Mouse (Mus musculus) olfactory bulb, adult 2 months (tissue): Measurements from ENCODE around the gene C2. TPM values are rescaled to one million over a fixed set of nuclear protein-coding genes. Genes with fewer than 3 reads are reported as not detected.

ENCODE experiments used
- H3K27ac ChIP-seq: fragments of 200-500 bp; 2 replicates; pipeline ENCODE4 v1.5.1; 2012; ENCODE audit warnings: low read depth, low read length; ENCODE audit not compliant: insufficient read depth
- H3K4me1 ChIP-seq: fragments of 200-500 bp; 2 replicates; pipeline ENCODE4 v1.6.1; 2012; ENCODE audit warnings: low read length; ENCODE audit not compliant: control insufficient read depth, insufficient read depth
- H3K4me3 ChIP-seq: fragments of 200-500 bp; 2 replicates; pipeline ENCODE4 v1.5.1; 2012; ENCODE audit warnings: mild to moderate bottlenecking, low read depth, low read length, moderate library complexity; ENCODE audit not compliant: insufficient read depth
- CTCF ChIP-seq: fragments of 200-500 bp; IDR thresholded peaks from 2 replicates; pipeline ENCODE4 v1.5.1; 2012; ENCODE audit warnings: low read depth, mild to moderate bottlenecking, low read length, moderate library complexity; ENCODE audit not compliant: insufficient read depth
- POLR2A ChIP-seq: fragments of 200-500 bp; IDR thresholded peaks from 2 replicates; pipeline ENCODE4 v1.6.1; 2012; ENCODE audit warnings: mild to moderate bottlenecking, low read depth, low read length, moderate library complexity; ENCODE audit not compliant: insufficient read depth
- WGBS: fragments of 180-500 bp; shearing (Covaris S2); methylation state at CpG from one replicate; pipeline ENCODE4 v1.1.7; 2018; 5-methylcytosine and 5-hydroxymethylcytosine counted together
- polyA plus RNA-seq: library from polyadenylated mRNA; stranded (reverse); fragments of >200 nt; gene quantifications from 2 replicates; pipeline ENCODE4 v1.2.4, GENCODE M21; 2012; ENCODE audit warnings: low replicate concordance; ENCODE audit not compliant: missing spikeins, insufficient read depth, insufficient read length

Gene C2
- polyA plus RNA-seq, 1 experiment, result not detected

- Histone ChIP-seq H3K4me1 (peaks cover 21% of the 10 kb centered on the region), H3K4me3 (peak overlapping the region; percentile 99), H3K27ac (peak overlapping the region; percentile 31; the same call in 1 of the 2 replicates)
- 1% methylated on average over 42 of the region's 45 CpGs for WGBS
- TF ChIP-seq CTCF (no peak), POLR2A (no peak)
These were observed 1.2 kb upstream of the C2 start for GRCm38 (mm10) chr17:34899053-34899889.

- 0% methylated on average over 26 of the region's 47 CpGs for WGBS
- H3K27ac ChIP-seq, result no peak overlapping the region
- no peak for TF ChIP-seq CTCF
- no peak for TF ChIP-seq POLR2A
- peaks cover 21% of the 10 kb centered on the region for H3K4me1 ChIP-seq
- peak overlapping the region; percentile 99 for H3K4me3 ChIP-seq
These were observed 614 bp upstream of the C2 start for GRCm38 (mm10) chr17:34898706-34899052.

- Histone ChIP-seq H3K4me1 (peaks cover 21% of the 10 kb centered on the region), H3K27ac (peak overlapping the region; percentile 87), H3K4me3 (peak overlapping the region; percentile 99)
- WGBS, result 8% methylated on average over 10 of the region's 10 CpGs
- TF ChIP-seq POLR2A (no peak), CTCF (no peak)
These were observed 499 bp downstream of the C2 start for GRCm38 (mm10) chr17:34897373-34898159.

GRCm38 (mm10) chr17:34896366-34896765 lies 1.7 kb downstream of the C2 start:
- TF ChIP-seq CTCF (no peak), POLR2A (no peak)
- WGBS, result 77% methylated on average over 17 of the region's 17 CpGs
- Histone ChIP-seq H3K4me1 (peaks cover 21% of the 10 kb centered on the region), H3K27ac (no peak overlapping the region), H3K4me3 (no peak overlapping the region)

GRCm38 (mm10) chr17:34895724-34896123 lies 2.3 kb downstream of the C2 start:
- TF ChIP-seq POLR2A (no peak), CTCF (no peak)
- Histone ChIP-seq H3K4me3 (peak overlapping the region; percentile 72; the same call in 1 of the 2 replicates), H3K27ac (no peak overlapping the region), H3K4me1 (peaks cover 21% of the 10 kb centered on the region)
- 91% methylated on average over 15 of the region's 15 CpGs for WGBS

GRCm38 (mm10) chr17:34894801-34895530 lies 3.1 kb downstream of the C2 start:
- Histone ChIP-seq H3K4me3 (peak overlapping the region; percentile 72), H3K4me1 (peaks cover 21% of the 10 kb centered on the region), H3K27ac (peak overlapping the region; percentile 39; the same call in 1 of the 2 replicates)
- no peak for TF ChIP-seq CTCF
- TF ChIP-seq POLR2A, result no peak; the same call in 1 of the 2 replicates
- WGBS, result 5% methylated on average over 49 of the region's 51 CpGs

GRCm38 (mm10) chr17:34894074-34894597 lies 3.9 kb downstream of the C2 start:
- peak overlapping the region; percentile 72 for H3K4me3 ChIP-seq
- H3K4me1 ChIP-seq, result peaks cover 17% of the 10 kb centered on the region
- peak; percentile 89 for TF ChIP-seq POLR2A
- TF ChIP-seq CTCF, result no peak
- peak overlapping the region; percentile 97 for H3K27ac ChIP-seq
- 0% methylated on average over 41 of the region's 51 CpGs for WGBS

GRCm38 (mm10) chr17:34893072-34893824 lies 4.8 kb downstream of the C2 start:
- Histone ChIP-seq H3K27ac (peak overlapping the region; percentile 97; the same call in 1 of the 2 replicates), H3K4me1 (peaks cover 17% of the 10 kb centered on the region), H3K4me3 (no peak overlapping the region)
- no peak for TF ChIP-seq POLR2A
- TF ChIP-seq CTCF, result no peak
- 70% methylated on average over 12 of the region's 12 CpGs for WGBS
